Mouse (Mus musculus): ENCODE data around the gene Ddah2. TPM values are rescaled to one million over a fixed set of nuclear protein-coding genes. Genes with fewer than 3 reads are reported as not detected.

Gene Ddah2
- polyA plus RNA-seq, 1 experiment from 2014 or later: 376 TPM

DNA sequence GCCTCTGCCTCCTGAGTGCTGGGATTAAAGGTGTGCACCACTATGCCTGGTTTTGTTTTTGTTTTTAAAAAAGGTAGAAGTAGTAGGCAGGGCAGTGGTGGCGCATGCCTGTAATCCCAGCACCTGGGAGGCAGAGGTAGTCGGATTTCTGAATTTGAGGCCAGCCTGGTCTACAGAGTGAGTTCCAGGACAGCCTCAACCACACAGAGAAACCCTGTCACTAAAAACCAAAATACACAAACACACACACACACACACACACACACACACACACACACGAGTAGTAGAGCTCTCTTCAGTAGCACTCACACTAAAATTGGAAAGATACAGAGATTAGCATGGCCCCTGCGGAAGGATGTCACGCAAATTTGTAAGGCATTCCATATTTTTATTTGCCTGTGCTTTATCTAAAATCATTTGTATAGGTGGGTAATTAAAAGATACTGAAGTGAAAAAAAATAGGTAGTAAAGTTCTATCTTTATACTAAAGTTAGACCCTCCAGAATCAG lies 9.8 kb upstream of the Ddah2 start:
- 69% methylated on average over 5 of the region's 5 CpGs for WGBS
- H3K36me3 ChIP-seq (ENCODE audit: insufficient read depth, low read length): peaks cover 16% of the 10 kb centered on the region
- H3K27me3 ChIP-seq (ENCODE audit: insufficient read depth, low read length): no peaks in the 10 kb centered on the region
- no peak for ATAC-seq (ENCODE audit: low FRiP score, low TSS enrichment)
- peak overlapping the region; percentile 94 for H3K4me2 ChIP-seq (replicated peaks; ENCODE audit: low read depth, low read length)
- no peaks in the 10 kb centered on the region for H3K9me3 ChIP-seq (ENCODE audit: low read length)
- no peak overlapping the region; the same call in 1 of the 2 replicates for H3K4me3 ChIP-seq (ENCODE audit: low read length)
- no peak overlapping the region for H3K9ac ChIP-seq (replicated peaks; ENCODE audit: low read length)
- H3K4me1 ChIP-seq (ENCODE audit: insufficient read depth, low read length): peaks cover 60% of the 10 kb centered on the region
- peak overlapping the region; percentile 99 for H3K27ac ChIP-seq (ENCODE audit: low read length)

DNA sequence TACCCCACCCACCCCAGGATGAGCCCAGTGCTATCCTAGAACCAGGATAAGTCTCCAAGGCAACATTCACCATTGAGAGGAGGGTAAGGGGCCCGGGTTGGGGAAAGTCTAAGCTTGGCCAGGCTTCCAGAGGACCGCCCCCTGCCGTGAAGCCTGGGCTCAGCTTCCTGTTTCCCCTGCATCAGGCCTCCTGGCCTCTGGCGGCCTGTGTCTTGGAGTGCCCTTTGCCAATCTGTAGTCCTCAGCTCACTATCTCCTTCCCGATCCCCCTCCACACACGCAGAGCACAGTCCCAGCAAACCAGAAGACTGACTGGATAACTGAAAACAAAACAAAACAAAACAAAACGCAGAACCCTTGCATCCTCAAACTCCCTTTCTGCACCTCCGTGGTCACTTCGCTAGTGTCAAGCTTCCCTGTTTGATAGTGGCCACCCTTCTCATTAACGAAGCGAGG lies 9.2 kb upstream of the Ddah2 start, which contains the start of gene Clic1:
Clic1 (plus strand) TSS at position 406 of the 456 bp plus-strand sequence.
- H3K36me3 ChIP-seq (ENCODE audit: insufficient read depth, low read length): peaks cover 22% of the 10 kb centered on the region
- H3K9me3 ChIP-seq (ENCODE audit: low read length): no peaks in the 10 kb centered on the region
- H3K4me2 ChIP-seq (replicated peaks; ENCODE audit: low read depth, low read length): peak within 1 kb of the TSS; percentile 94
- H3K4me3 ChIP-seq (ENCODE audit: low read length): peak within 1 kb of the TSS; percentile 86
- under 1% methylated on average over 11 of the region's 11 CpGs for WGBS
- ATAC-seq (ENCODE audit: low FRiP score, low TSS enrichment): peak; percentile 30
- H3K27me3 ChIP-seq (ENCODE audit: insufficient read depth, low read length): no peaks in the 10 kb centered on the region
- peak within 1 kb of the TSS; percentile 96 for H3K9ac ChIP-seq (replicated peaks; ENCODE audit: low read length)
- peaks cover 59% of the 10 kb centered on the region for H3K4me1 ChIP-seq (ENCODE audit: insufficient read depth, low read length)
- H3K27ac ChIP-seq (ENCODE audit: low read length): peak within 1 kb of the TSS; percentile 99

DNA sequence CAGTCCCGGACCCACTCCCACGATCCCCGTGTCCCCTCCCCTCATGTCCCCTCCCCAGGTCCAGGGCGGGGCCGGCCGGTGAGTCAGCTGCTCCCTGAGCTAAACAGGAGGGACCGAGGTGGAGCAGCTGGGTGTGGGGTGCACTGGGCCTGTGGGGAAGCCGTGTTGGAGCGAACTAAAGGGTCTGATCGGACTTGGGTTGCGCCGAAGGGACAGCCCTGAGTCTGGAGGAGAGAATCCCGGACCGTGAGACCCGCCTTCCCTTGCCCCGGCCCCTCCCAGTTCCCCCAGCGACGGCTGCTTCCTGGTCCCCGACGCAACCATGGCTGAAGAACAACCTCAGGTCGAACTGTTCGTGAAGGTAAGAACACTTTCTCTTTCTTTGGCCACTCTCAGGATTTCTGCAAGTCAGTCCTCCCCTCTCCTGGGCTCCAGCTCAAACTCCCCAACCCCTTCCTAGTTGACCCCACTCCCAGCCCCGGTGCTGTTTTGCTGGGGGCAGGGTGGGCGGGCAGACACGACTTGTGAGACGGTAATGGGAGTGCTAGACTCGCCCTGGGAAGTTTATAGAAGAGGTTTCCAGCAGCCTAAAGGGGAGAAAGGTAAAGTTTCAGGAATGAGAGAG lies 8.6 kb upstream of the Ddah2 start:
- under 1% methylated on average over 27 of the region's 27 CpGs for WGBS

DNA sequence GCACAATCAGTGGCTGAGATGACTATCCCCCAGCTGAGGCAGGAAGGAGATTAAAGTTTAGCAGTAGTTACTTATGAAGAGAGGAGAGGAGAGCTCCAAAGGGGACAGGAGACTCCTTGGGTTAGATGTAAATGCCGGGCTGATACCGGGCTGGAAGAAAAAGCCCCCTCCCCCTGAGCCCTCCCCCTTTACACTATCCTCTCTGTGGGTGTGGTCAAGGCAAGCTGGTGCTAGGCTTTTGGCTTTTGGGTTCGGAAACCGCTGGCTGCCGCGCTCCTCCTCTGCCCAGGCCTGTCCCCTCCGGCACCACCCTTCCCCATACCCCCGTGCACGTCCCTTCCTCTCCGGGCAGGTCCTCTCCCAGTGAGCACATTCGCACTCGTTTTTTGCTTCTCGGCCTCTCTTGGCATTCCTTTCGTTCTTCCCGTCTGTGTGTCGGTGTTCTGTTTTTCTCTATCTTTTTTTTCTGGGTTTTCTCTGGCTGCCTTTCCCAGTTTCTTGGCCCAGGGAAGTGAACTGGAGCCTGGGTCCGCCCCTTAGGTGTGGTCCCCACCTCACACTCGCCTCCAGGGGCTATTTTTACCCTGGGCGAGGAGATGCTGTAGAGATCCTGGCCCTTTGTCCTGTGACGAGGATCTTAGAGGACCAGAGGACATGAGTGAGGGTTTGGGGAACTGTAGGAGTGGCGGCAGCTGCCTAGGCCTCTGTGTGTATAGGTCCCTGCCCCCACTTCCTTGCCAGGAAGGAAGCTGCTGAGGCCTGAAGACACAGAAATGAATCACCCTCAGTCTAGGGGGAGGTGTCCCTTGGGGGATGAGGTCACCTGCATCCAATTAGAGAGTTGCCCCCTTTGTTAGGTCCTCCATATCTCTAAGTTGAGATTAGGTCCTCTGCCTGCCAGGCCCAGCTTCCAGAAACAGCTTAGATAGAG lies 7.4 kb upstream of the Ddah2 start:
- peak overlapping the region; percentile 94 for H3K4me2 ChIP-seq (replicated peaks; ENCODE audit: low read depth, low read length)
- H3K36me3 ChIP-seq (ENCODE audit: insufficient read depth, low read length): peaks cover 39% of the 10 kb centered on the region
- peak overlapping the region; percentile 96 for H3K9ac ChIP-seq (replicated peaks; ENCODE audit: low read length)
- no peaks in the 10 kb centered on the region for H3K9me3 ChIP-seq (ENCODE audit: low read length)
- under 1% methylated on average over 21 of the region's 21 CpGs for WGBS
- H3K27me3 ChIP-seq (ENCODE audit: insufficient read depth, low read length): no peaks in the 10 kb centered on the region
- peak overlapping the region; percentile 99 for H3K27ac ChIP-seq (ENCODE audit: low read length)
- H3K4me3 ChIP-seq (ENCODE audit: low read length): peak overlapping the region; percentile 86
- peaks cover 50% of the 10 kb centered on the region for H3K4me1 ChIP-seq (ENCODE audit: insufficient read depth, low read length)
- peak; percentile 74 for ATAC-seq (ENCODE audit: low FRiP score, low TSS enrichment)

More for the DNA sequence above, 8.6 kb upstream of the Ddah2 start:
- H3K9me3 ChIP-seq (ENCODE audit: low read length): no peaks in the 10 kb centered on the region
- peak; percentile 22 for ATAC-seq (ENCODE audit: low FRiP score, low TSS enrichment)
- H3K4me1 ChIP-seq (ENCODE audit: insufficient read depth, low read length): peaks cover 53% of the 10 kb centered on the region
- H3K36me3 ChIP-seq (ENCODE audit: insufficient read depth, low read length): peaks cover 27% of the 10 kb centered on the region
- H3K9ac ChIP-seq (replicated peaks; ENCODE audit: low read length): peak overlapping the region; percentile 96
- H3K27me3 ChIP-seq (ENCODE audit: insufficient read depth, low read length): no peaks in the 10 kb centered on the region
- H3K27ac ChIP-seq (ENCODE audit: low read length): peak overlapping the region; percentile 99
- H3K4me2 ChIP-seq (replicated peaks; ENCODE audit: low read depth, low read length): peak overlapping the region; percentile 94
- peak overlapping the region; percentile 86 for H3K4me3 ChIP-seq (ENCODE audit: low read length)

DNA sequence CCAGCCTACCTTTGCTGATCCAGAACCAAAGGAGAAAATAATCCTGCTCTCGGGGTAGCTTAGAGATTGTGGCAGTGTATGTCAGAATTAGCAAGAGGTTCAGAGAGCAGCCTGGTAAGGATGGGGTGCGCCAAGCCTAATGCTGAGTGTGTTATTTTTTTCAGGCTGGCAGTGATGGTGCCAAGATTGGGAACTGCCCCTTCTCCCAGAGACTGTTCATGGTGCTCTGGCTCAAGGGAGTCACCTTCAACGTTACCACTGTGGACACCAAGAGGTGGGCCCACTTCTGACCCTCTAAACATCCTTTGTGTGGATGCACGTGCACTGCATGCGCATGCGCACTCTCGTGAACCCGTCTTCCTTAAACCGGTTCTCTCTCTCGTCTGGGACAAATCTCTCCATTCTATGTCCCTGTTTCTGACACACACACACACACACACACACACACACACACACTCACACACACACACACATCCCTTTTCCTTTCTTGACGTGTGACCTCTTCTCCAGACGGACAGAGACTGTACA lies 6.5 kb upstream of the Ddah2 start:
- 72% methylated on average over 12 of the region's 12 CpGs for WGBS
- H3K4me2 ChIP-seq (replicated peaks; ENCODE audit: low read depth, low read length): peak overlapping the region; percentile 94
- peaks cover 46% of the 10 kb centered on the region for H3K36me3 ChIP-seq (ENCODE audit: insufficient read depth, low read length)
- H3K9me3 ChIP-seq (ENCODE audit: low read length): no peaks in the 10 kb centered on the region
- H3K9ac ChIP-seq (replicated peaks; ENCODE audit: low read length): peak overlapping the region; percentile 96
- peaks cover 44% of the 10 kb centered on the region for H3K4me1 ChIP-seq (ENCODE audit: insufficient read depth, low read length)
- peak overlapping the region; percentile 86 for H3K4me3 ChIP-seq (ENCODE audit: low read length)
- no peak for ATAC-seq (ENCODE audit: low FRiP score, low TSS enrichment)
- H3K27me3 ChIP-seq (ENCODE audit: insufficient read depth, low read length): no peaks in the 10 kb centered on the region
- peak overlapping the region; percentile 99 for H3K27ac ChIP-seq (ENCODE audit: low read length)

DNA sequence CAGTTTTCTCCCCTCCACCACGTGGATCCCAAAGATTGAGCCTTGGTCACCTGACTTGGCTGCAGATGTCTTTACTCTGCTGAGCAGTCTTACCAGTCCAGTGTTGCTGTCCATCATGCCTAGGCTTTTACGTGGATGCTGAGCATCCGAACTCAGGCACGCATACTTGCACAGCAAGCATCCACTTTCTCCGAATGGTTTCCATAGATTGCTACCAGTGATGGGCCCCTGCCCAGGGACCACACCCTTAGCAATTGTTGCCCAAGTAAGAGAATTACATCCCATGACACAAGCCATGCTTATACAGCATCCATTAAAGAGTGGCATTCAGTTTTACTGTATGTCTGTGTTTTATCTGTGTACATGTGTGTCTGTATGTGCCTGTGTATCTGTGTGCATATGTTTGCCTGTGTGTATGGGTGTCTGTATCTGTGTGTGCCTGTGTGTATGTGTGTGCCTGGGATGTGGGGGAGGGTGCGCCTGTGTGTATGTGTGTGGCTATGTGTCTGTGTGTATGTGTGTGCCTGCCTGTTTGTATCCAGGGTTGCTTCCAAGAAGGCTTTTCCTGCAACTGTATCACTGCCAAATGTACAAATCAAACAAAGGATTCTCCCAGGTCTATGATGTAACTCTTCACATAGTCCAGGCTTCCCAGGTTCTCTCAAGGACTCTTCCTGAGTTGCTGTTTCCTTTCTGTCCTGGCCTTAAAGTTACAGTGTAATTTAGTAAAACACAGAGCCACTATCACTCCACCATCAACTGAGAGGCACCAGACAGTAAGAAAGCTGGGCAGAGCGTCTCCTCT lies 2.9 kb upstream of the Ddah2 start:
- no peak for ATAC-seq (ENCODE audit: low FRiP score, low TSS enrichment)
- no peak overlapping the region for H3K4me2 ChIP-seq (replicated peaks; ENCODE audit: low read depth, low read length)
- WGBS: 92% methylated on average over 7 of the region's 7 CpGs
- no peak overlapping the region for H3K9ac ChIP-seq (replicated peaks; ENCODE audit: low read length)
- peaks cover 36% of the 10 kb centered on the region for H3K4me1 ChIP-seq (ENCODE audit: insufficient read depth, low read length)
- peaks cover 63% of the 10 kb centered on the region for H3K36me3 ChIP-seq (ENCODE audit: insufficient read depth, low read length)
- H3K4me3 ChIP-seq (ENCODE audit: low read length): no peak overlapping the region
- no peaks in the 10 kb centered on the region for H3K9me3 ChIP-seq (ENCODE audit: low read length)
- H3K27ac ChIP-seq (ENCODE audit: low read length): no peak overlapping the region
- no peaks in the 10 kb centered on the region for H3K27me3 ChIP-seq (ENCODE audit: insufficient read depth, low read length)

DNA sequence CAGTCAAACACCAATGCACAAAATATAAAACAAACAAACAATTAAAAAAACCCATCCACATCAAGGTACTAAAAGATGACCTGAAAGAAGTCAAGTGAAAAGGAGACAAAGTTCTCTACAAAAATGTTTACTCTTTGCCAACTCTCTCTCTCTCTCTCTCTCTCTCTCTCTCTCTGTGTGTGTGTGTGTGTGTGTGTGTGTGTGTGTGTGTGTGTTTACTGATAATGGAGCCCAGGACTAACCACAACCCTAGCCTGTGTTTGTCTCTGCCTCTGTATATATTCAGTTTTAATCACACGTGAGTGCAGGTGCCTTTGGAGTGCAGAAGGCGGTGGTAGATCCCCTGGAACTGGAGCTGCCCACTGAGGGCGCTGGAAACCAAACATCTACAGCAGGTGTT lies 1.7 kb upstream of the Ddah2 start:
- 83% methylated on average over 3 of the region's 3 CpGs for WGBS
- Histone ChIP-seq H3K9me3 (ENCODE audit: low read length) (no peaks in the 10 kb centered on the region), H3K4me2 (replicated peaks; ENCODE audit: low read depth, low read length) (no peak overlapping the region), H3K4me3 (ENCODE audit: low read length) (no peak overlapping the region), H3K27me3 (ENCODE audit: insufficient read depth, low read length) (no peaks in the 10 kb centered on the region), H3K9ac (replicated peaks; ENCODE audit: low read length) (no peak overlapping the region), H3K27ac (ENCODE audit: low read length) (no peak overlapping the region), H3K36me3 (ENCODE audit: insufficient read depth, low read length) (peaks cover 73% of the 10 kb centered on the region), H3K4me1 (ENCODE audit: insufficient read depth, low read length) (peaks cover 38% of the 10 kb centered on the region)
- ATAC-seq (ENCODE audit: low FRiP score, low TSS enrichment): no peak

DNA sequence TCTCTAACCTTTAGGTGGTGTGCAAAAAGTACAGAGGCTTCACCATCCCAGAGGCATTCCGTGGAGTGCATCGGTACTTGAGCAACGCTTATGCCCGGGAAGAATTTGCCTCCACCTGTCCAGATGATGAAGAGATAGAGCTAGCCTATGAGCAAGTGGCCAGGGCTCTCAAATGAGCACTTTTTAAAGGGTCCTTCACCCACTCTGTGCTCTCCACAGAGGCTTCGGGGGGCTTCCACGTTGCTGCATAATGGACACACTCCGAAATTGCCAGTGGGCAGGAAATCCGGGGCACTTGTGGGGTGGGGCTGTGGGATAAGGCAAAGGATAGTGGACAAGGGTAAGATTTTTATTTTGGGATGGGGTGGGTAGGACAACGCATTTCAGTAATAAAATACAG lies 519 bp upstream of the Ddah2 start:
- WGBS: 57% methylated on average over 9 of the region's 9 CpGs
- Histone ChIP-seq H3K4me1 (ENCODE audit: insufficient read depth, low read length) (peaks cover 28% of the 10 kb centered on the region), H3K4me2 (replicated peaks; ENCODE audit: low read depth, low read length) (peak overlapping the region; percentile 84; the same call in 1 of the 2 replicates), H3K4me3 (ENCODE audit: low read length) (peak overlapping the region; percentile 93), H3K9me3 (ENCODE audit: low read length) (no peaks in the 10 kb centered on the region), H3K9ac (replicated peaks; ENCODE audit: low read length) (peak overlapping the region; percentile 95; the same call in 1 of the 2 replicates), H3K27me3 (ENCODE audit: insufficient read depth, low read length) (no peaks in the 10 kb centered on the region), H3K27ac (ENCODE audit: low read length) (peak overlapping the region; percentile 96), H3K36me3 (ENCODE audit: insufficient read depth, low read length) (peaks cover 72% of the 10 kb centered on the region)
- ATAC-seq (ENCODE audit: low FRiP score, low TSS enrichment): no peak

DNA sequence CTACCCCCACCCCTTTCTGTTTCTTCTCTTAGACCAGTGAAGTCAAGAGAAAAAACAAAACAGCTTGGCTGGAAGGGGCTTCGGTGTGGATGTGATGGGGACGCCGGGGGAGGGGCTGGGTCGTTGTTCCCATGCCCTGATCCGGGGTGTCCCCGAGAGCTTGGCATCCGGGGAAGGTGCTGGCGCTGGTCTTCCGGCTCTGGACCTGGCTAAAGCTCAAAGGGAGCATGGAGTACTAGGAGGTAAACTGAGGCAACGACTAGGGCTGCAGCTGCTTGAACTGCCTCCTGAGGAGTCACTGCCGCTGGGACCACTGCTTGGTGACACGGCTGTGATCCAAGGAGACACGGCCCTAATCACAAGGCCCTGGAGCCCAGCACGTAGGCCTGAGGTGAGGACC lies 1.2 kb downstream of the Ddah2 start:
- Histone ChIP-seq H3K27ac (ENCODE audit: low read length) (no peak overlapping the region), H3K9me3 (ENCODE audit: low read length) (no peaks in the 10 kb centered on the region)

More for the DNA sequence above, 1.2 kb downstream of the Ddah2 start:
- no peak for ATAC-seq (ENCODE audit: low FRiP score, low TSS enrichment)
- Histone ChIP-seq H3K9ac (replicated peaks; ENCODE audit: low read length) (peak overlapping the region; percentile 95), H3K4me2 (replicated peaks; ENCODE audit: low read depth, low read length) (peak overlapping the region; percentile 84), H3K36me3 (ENCODE audit: insufficient read depth, low read length) (peaks cover 57% of the 10 kb centered on the region), H3K27me3 (ENCODE audit: insufficient read depth, low read length) (no peaks in the 10 kb centered on the region), H3K4me3 (ENCODE audit: low read length) (peak overlapping the region; percentile 93), H3K4me1 (ENCODE audit: insufficient read depth, low read length) (peaks cover 39% of the 10 kb centered on the region)
- WGBS: 14% methylated on average over 14 of the region's 14 CpGs
